Mouse (Mus musculus) CD4-positive, CD25-positive, alpha-beta regulatory T cell, adult 9 weeks (primary cell): ENCODE measurements around the gene Leng8. TPM values are rescaled to one million over a fixed set of nuclear protein-coding genes. Genes with fewer than 3 reads are reported as not detected.

Experiments
- polyA plus RNA-seq: library from polyadenylated mRNA; unstranded; fragments of 100-300 nt; shearing (Covaris generic); gene quantifications from one replicate; pipeline ENCODE4 v1.2.1, GENCODE M21; 2017

The Leng8 gene
- polyA plus RNA-seq, result 121 TPM

GRCm38 (mm10) chr7:4136771-4137531 lies at the start of gene Leng8:
TSS of gene Leng8 (plus strand) at chr7:4137039.

GRCm38 (mm10) chr7:4119344-4119902 lies 17.4 kb upstream of the Leng8 start, which contains the start of gene Ttyh1:
TSS of gene Ttyh1 (plus strand) at chr7:4119408.

GRCm38 (mm10) chr7:4150059-4150541 lies 13.3 kb downstream of the Leng8 start, which contains the start of gene Leng9:
TSS of gene Leng9 (minus strand) at chr7:4150374.

GRCm38 (mm10) chr7:4164090-4164910 lies 27.5 kb downstream of the Leng8 start, which contains the start of gene Cdc42ep5:
TSS of gene Cdc42ep5 (minus strand) at chr7:4164860.

Other genes with a start within 250 kb of the Leng8 start
- gene Gm14548, start 238.9 kb upstream of the Leng8 start, polyA plus RNA-seq, result 0.69 TPM
- gene Lilra6, start 221.5 kb upstream of the Leng8 start, polyA plus RNA-seq, result not detected
- gene Lair1, start 73.8 kb upstream of the Leng8 start, polyA plus RNA-seq, result 5.5 TPM
- gene Ttyh1, start 17.6 kb upstream of the Leng8 start, polyA plus RNA-seq, result 0.56 TPM
- gene Leng9, start 13.3 kb downstream of the Leng8 start, polyA plus RNA-seq, result 8.1 TPM
- gene Cdc42ep5, start 27.8 kb downstream of the Leng8 start, polyA plus RNA-seq, result not detected
- gene Lilra5, start 100.7 kb downstream of the Leng8 start, polyA plus RNA-seq, result not detected
- gene Ncr1, start 200.7 kb downstream of the Leng8 start, polyA plus RNA-seq, result not detected